Mouse (Mus musculus): Measurements from ENCODE around the gene Dhrs3. TPM values are rescaled to one million over a fixed set of nuclear protein-coding genes. Genes with fewer than 3 reads are reported as not detected.

The Dhrs3 gene
- total and polyA plus RNA-seq, 3 experiments = 7.9 to 37.7 (median 10.5) TPM

- TF ChIP-seq TCF12 (IDR thresholded peaks at IDR 0.05; ENCODE audit: low read depth, low read length) = peak; percentile 92
Observed at GRCm38 (mm10) chr4:144892133-144892936, at the start of gene Dhrs3 (continued).

- TF ChIP-seq NELFE (IDR thresholded peaks at IDR 0.05; ENCODE audit: low read depth, low read length) (no peak), CHD2 (IDR thresholded peaks at IDR 0.05; ENCODE audit: low read length) (no peak), JUN (IDR thresholded peaks at IDR 0.05; ENCODE audit: insufficient read depth, low read depth, low read length) (no peak), RAD21 (IDR thresholded peaks at IDR 0.05; ENCODE audit: low read depth, low read length) (no peak), NRF1 (IDR thresholded peaks at IDR 0.05; ENCODE audit: low read depth, low read length) (no peak), IRF4 (IDR thresholded peaks at IDR 0.05; ENCODE audit: low read depth, low read length) (no peak), HCFC1 (IDR thresholded peaks at IDR 0.05; ENCODE audit: low read depth, low read length) (no peak), E2F4 (IDR thresholded peaks at IDR 0.05; ENCODE audit: insufficient replicate concordance, low read depth, low read length) (no peak), MYC (IDR thresholded peaks at IDR 0.05; ENCODE audit: low read depth, low read length) (no peak), EP300 (IDR thresholded peaks at IDR 0.05; ENCODE audit: low read length) (no peak)
- peaks cover 10% of the 10 kb centered on the region for H3K27me3 ChIP-seq (replicated peaks)
- H3K4me3 ChIP-seq (replicated peaks in 1 of 3; ENCODE audit: low read depth in 2 of 3, low read length in 2 of 3, poor library complexity in 1 of 3) = no peak overlapping the region
- no peaks in the 10 kb centered on the region for H3K36me3 ChIP-seq (replicated peaks in 1 of 2; ENCODE audit: control insufficient read depth in 1 of 2, insufficient read depth in 1 of 2, low read length in 1 of 2)
- no peak overlapping the region for H3K27ac ChIP-seq (ENCODE audit: insufficient read depth, low read depth)
- no peaks in the 10 kb centered on the region for H3K9me3 ChIP-seq (replicated peaks; ENCODE audit: low read length)
- no peak overlapping the region for H3K4me2 ChIP-seq (ENCODE audit: insufficient read depth, low read depth, poor library complexity, severe bottlenecking)
- H3K9ac ChIP-seq (ENCODE audit: insufficient read depth, low read depth) = no peak overlapping the region
- in situ Hi-C loops (cut with MboI; ENCODE audit: low pct_ligation_motif_present, low pct_unique_long_range_greater_than_20kb, low sequenced_read_pairs) = no loop called here
- dilution Hi-C loops (cut with MboI; ENCODE audit: extremely low pct_ligation_motif_present, extremely low pct_unique_long_range_greater_than_20kb, low sequenced_read_pairs) = no loop called here
- no peaks in the 10 kb centered on the region for H3K79me2 ChIP-seq (replicated peaks; ENCODE audit: control insufficient read depth, extremely low read depth, insufficient read depth, poor library complexity, severe bottlenecking)
- H3K4me1 ChIP-seq (ENCODE audit: control insufficient read depth in 1 of 2, insufficient read depth in 2 of 2) = no peaks in the 10 kb centered on the region
- DNase-seq (ENCODE audit: extremely low read depth) = no peak
Observed at GRCm38 (mm10) chr4:144861756-144862505, 30.7 kb upstream of the Dhrs3 start.

GRCm38 (mm10) chr4:144867926-144868325 is 24.7 kb upstream of the Dhrs3 start:
- no peak overlapping the region for H3K4me2 ChIP-seq (ENCODE audit: insufficient read depth, low read depth, poor library complexity, severe bottlenecking)
- H3K36me3 ChIP-seq (replicated peaks in 1 of 2; ENCODE audit: control insufficient read depth in 1 of 2, insufficient read depth in 1 of 2, low read length in 1 of 2) = no peaks in the 10 kb centered on the region
- H3K4me3 ChIP-seq (replicated peaks in 1 of 3; ENCODE audit: low read depth in 2 of 3, low read length in 2 of 3, poor library complexity in 1 of 3) = no peak overlapping the region
- no peak for TF ChIP-seq TCF12 (IDR thresholded peaks at IDR 0.05; ENCODE audit: low read depth, low read length)
- TF ChIP-seq CHD1 (IDR thresholded peaks at IDR 0.05; ENCODE audit: low read depth, low read length) = no peak
- TF ChIP-seq MEF2A (IDR thresholded peaks at IDR 0.05; ENCODE audit: borderline replicate concordance, low read depth, low read length) = no peak
- no peak for TF ChIP-seq JUND (conservative IDR thresholded peaks at IDR 0.05; ENCODE audit: low read depth, low read length)
- TF ChIP-seq SIN3A (IDR thresholded peaks at IDR 0.05; ENCODE audit: low read length) = no peak
- TF ChIP-seq MAZ (IDR thresholded peaks at IDR 0.05; ENCODE audit: low read depth, low read length) = no peak
- no peak for TF ChIP-seq IRF4 (IDR thresholded peaks at IDR 0.05; ENCODE audit: low read depth, low read length)
- in situ Hi-C loops (cut with MboI; ENCODE audit: low pct_ligation_motif_present, low pct_unique_long_range_greater_than_20kb, low sequenced_read_pairs) = no loop called here
- no peaks in the 10 kb centered on the region for H3K4me1 ChIP-seq (ENCODE audit: control insufficient read depth in 1 of 2, insufficient read depth in 2 of 2)
- no peak overlapping the region for H3K27ac ChIP-seq (ENCODE audit: insufficient read depth, low read depth)
- dilution Hi-C loops (cut with MboI; ENCODE audit: extremely low pct_ligation_motif_present, extremely low pct_unique_long_range_greater_than_20kb, low sequenced_read_pairs) = no loop called here
- no peak overlapping the region for H3K9ac ChIP-seq (ENCODE audit: insufficient read depth, low read depth)
- H3K27me3 ChIP-seq (replicated peaks) = peaks cover 1% of the 10 kb centered on the region
- DNase-seq (ENCODE audit: extremely low read depth) = no peak
- no peaks in the 10 kb centered on the region for H3K9me3 ChIP-seq (replicated peaks; ENCODE audit: low read length)
- H3K79me2 ChIP-seq (replicated peaks; ENCODE audit: control insufficient read depth, extremely low read depth, insufficient read depth, poor library complexity, severe bottlenecking) = no peaks in the 10 kb centered on the region
